Mouse (Mus musculus): ENCODE data around the gene Pram1.

The Pram1 gene

DNA sequence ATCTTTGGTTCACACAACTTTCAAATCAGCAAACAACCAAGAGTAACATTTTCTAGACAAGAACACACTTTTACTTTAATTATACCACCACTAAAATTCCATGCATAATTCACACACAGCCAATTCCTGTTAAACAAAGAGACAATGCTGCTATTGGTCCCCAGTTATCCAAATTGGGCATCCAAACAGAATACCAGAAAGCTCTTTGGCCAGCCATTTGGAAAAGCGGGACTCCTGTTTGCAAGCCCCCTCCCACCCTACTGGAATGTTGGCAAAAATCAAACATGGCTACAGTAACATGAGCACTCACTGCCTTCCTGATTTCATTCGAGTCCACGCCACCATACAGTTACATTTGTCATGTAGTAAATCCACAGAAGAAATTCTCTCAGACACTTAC, 31.8 kb downstream of the Pram1 start:
- no peak for DNase-seq (ENCODE audit: low spot score)

DNA sequence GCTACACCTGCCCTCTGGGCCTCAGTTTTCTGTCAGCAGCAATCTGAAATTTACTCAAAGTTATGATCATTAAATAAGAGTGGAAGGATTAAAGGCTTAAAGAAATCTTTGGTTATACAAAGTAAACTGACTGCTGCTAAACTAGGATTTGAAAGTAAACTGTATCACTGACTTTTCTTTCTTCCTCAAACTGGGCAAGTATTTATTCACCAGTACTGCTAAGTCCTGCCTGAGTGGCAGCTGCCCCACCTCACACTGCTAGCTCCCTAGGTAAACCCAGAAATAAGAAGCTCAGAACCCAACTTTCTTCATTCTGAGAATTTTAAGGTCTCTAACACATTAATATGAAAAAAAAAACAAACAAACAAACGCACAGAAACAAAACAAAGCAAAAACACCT, 36.0 kb downstream of the Pram1 start:
- no peak for DNase-seq (ENCODE audit: low spot score)

DNA sequence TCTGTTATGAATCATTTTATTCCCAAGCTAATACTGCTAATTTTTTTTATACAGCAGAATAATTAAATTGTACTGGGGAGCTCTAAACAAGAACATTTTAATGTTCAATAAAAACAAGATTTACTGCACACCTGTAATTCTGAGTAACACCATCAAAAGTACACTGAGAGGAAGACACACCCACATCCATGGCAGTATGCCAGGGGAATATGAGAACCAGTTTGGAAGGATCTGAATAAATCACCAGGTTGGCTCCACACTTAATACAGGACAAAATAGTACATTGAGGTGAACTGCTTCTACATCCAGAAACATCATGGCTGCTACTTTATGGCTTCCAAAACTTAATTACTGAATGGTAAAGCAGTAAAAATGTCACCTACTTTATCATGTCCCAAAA, 37.6 kb downstream of the Pram1 start:
- no peak for DNase-seq (ENCODE audit: low spot score)

DNA sequence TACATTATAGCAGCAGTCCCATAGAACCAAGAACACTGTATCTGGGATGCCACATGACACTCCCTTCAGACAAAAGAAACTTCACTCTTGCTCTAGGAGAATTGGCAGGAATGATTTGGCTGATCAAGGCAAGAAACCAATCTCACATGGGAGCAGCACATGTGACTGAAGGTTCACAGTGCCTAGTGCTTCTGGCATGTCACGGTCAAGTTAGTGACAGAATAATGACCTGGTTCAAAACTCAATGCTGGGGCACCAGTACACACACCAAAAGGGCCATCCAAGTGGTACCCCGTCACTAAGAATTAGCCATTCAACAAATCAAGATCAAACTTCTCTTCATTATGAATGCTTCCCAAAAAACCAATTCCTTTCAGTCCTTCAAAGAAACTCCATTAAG, 38.2 kb downstream of the Pram1 start:
- DNase-seq (ENCODE audit: low spot score) = no peak

DNA sequence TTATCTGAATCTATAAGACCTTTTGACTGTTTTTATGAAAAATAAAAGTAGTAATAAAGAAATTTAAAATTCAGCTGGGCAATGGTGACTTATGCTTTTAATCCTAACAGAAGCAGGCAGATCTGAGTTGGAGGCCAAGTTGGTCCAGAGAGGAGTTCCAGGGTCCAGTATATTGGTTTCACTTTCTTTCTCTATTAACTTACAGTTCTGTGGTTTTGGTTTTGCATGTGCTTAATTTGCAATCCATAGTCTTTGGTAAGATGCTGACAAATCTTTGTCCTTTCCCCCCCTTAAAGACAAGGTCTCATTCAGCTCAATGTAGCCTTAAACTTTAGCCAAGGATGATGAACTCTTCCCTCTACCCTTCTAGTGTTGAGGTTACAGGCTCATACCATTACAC, 40.9 kb downstream of the Pram1 start:
- no peak for DNase-seq (ENCODE audit: low spot score)

DNA sequence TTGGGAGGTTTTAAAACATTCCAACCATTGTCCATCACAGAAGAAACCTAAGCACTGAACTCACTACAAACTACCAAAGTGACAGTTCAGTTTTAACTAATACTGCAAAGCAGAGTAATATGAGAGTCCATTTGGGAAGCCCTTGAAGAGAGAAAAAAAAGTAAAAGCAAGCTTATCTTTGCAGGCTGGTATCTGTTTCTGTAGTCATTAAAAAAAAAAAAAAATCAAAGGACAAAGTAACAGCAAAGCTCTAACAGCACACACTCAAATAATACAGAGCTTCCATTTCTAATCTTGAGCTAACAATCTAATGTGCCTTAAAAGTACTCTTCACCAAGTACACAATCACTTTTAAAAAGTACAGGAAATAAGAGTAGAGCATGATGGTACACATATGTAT, 43.9 kb downstream of the Pram1 start:
- DNase-seq (ENCODE audit: low spot score) = no peak

DNA sequence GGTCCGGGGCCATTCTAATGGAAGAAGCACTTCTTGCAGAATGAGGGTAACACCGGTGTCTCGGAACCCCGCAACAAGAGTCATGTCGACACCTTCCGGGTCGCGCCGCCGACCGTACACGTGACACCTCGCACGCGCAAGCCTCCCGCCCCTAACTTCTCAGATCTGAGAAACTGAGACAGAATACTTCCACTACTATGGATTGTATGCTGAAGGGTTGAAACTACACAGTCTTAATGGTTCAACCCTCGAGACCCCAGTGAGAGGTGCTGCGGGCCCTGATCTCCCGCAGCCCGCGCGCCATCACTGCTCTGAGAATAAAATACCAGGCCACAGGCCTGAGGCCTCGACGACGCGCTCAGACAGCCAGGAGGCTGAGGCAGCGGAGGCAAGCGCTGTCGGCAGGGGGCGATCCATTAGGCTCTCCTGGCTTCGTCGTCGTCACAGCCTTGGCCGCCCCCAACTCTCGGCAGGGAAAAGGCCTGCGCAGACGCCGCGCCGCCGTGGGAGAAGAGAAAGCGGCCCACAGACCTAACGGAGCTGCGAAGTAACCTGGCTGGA, 46.9 kb downstream of the Pram1 start:
- DNase-seq (ENCODE audit: low spot score) = peak; percentile 83

DNA sequence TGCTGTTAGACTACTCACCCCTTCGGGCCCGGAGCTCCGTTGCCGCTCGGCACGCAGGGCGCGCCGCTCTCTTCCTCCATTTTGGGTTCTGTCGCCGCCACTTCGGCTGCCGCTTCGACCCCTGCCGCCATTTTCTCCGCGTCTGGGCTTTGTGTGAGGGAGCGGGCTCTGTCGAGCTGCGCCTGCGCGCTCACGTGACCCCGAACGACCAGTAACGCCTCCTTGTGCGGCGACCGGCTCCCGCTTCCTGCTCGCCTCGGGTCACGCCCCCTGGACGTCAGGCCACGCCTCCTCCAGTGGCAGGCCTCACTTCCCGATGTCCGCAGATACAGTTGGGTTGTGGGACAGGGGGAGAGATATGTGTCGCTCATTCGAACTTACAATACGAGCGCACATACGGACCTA, 47.4 kb downstream of the Pram1 start:
- peak; percentile 99 for DNase-seq (ENCODE audit: low spot score)

DNA sequence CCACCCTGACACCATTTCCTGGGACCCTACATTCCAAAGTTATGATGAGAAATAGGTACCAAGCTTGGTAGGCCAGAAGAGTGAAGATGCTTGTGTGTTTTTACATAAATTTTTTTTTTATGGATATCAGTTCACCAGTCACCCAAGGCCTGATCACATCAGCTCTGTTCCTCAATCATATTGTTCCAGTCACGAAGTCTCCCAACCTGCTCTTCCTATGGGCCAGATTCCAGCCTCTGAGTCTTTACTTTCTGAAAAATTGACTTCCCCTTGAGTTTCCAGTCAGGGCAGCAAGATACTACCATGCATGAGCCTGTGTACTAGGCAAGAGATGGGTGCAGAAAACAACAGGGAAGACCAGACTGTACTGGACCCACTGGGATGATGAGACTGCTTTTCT, 48.9 kb downstream of the Pram1 start, which contains the start of gene Hnrnpm:
TSS of gene Hnrnpm (minus strand) at position 101 of the 400 bp plus-strand sequence.
- no peak for DNase-seq (ENCODE audit: low spot score)

Measured in embryo, embryonic 10 days (tissue).